Mouse (Mus musculus) c-Kit-positive CD71-positive TER-119-positive erythroid progenitor cells, embryonic 14.5 days (primary cell): ENCODE measurements at regions not wholly inside any gene's neighbourhood (a gene's known extent, or its start where the extent isn't known, plus 50 kb on each side); places are given as distances from the start of the nearest gene placed in this dataset.
"Not testable (repeated sequence)": the region's sequence is repeated elsewhere in the genome, so short reads cannot be mapped to it uniquely, and the experiment has no call there.

Experiments used
- DNase-seq: peaks from one replicate; pipeline ENCODE4 v3.0.0-alpha.2; 2013; ENCODE audit warnings: low spot score

GRCm38 (mm10) chr5:42884251-42884650 lies 348.7 kb upstream of the Cpeb2 start:
- no peak for DNase-seq

DNA sequence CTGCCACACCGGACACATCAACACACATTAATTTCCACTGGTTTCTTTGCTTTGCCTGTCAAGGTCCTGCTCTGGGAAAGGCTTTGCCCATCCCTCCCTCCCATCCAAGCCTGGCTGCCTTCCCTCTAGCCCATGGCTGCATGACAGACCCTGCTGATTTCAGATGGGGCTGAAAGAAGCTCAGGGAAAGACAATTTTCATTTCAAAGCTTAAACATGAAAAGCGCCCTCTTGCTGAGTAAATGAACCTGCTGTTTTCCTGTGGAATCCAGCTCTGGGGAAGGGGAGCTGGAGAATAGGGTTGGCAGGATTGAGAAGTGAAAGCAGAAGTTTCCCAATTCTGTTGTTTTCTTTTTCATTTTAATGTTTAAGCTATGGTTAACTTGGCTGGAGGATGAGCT lies 341.1 kb upstream of the Cpeb2 start:
- no peak for DNase-seq

GRCm38 (mm10) chr5:42906136-42906535 lies 326.8 kb upstream of the Cpeb2 start:
- DNase-seq, result no peak

- no peak for DNase-seq
Measured at GRCm38 (mm10) chr5:42919328-42919727, 313.6 kb upstream of the Cpeb2 start.

GRCm38 (mm10) chr5:42932106-42932505 lies 300.9 kb upstream of the Cpeb2 start:
- no peak for DNase-seq

- DNase-seq, result no peak
Measured at GRCm38 (mm10) chr5:42959296-42959862, 273.6 kb upstream of the Cpeb2 start.

DNA sequence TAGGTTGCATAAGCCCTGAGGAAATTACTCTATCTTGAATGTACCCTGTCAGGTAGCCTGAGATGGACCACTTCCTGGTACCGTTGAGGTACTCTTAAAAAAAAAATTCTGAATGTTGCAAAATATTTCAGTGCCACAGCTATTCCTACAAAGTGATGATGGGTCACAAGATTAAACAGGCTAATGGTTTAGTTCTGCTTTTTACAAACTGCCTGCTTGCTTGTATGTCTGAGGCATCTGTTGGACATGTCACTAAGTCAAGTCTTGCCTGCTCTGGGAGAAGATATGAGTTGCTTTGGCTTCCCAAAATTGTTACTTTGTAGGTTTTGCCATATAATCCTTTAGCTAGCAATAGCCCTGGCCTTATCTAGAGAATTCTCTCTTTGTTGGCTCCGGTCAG lies 266.0 kb upstream of the Cpeb2 start:
- DNase-seq, result not testable (repeated sequence)

DNA sequence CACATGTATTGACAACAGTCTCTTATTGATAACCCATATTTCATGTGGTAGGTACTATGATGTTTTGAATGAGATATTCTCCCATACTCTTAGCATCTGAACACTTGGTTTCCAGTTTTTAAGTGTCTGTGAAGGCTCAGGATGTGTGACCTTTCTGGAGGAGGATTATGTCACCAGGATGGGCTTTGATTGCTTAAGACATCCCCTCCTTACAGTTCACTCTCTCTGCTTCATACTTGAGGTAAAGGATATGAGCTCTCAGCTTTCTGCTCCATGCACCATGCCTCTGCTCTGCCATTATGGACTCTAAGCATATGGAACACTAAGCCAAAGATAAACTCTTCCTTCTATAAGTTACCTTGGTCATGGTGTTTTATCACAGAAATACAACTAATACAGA lies 263.8 kb upstream of the Cpeb2 start:
- DNase-seq, result no peak

- no peak for DNase-seq
Measured at GRCm38 (mm10) chr5:42969621-42970020, 263.3 kb upstream of the Cpeb2 start.

DNA sequence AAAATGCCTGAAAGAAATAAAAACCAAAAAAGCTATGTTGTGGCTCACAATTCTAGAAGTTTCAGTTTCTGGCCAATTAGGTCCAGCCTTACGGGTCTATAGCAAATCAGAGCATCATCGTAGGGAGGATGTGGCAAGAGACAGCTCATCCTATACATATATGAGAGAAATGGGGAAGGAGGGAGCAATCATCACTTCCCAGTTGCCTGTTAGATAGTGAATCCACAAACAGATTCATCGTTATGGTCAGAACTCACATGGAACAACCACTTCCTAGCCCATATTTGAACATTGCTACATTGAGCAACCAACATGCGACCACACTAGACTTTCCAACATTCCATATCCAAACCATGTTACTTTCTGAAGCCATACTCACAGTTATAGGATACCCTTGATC lies 255.9 kb upstream of the Cpeb2 start:
- no peak for DNase-seq

GRCm38 (mm10) chr5:42980946-42981650 lies 251.9 kb upstream of the Cpeb2 start:
- no peak for DNase-seq

DNA sequence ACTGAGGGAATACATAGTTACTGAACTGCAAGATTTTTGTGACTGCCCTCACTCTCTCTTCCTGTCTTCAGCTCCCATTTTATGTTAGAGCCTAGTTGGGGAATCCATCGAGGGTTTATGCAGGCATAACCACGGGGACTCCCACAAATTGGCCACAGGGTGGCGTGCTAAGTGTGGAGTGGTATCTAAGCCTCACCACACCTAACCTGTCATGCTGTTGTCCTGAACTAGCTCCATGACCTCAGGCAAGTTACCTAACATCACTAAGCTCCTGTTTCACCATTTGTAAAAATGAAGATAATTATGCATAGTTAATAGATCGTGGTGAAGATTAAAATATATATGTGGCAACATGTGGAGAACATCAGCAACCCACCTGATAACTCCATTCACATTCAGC lies 246.8 kb upstream of the Cpeb2 start:
- DNase-seq, result no peak

DNA sequence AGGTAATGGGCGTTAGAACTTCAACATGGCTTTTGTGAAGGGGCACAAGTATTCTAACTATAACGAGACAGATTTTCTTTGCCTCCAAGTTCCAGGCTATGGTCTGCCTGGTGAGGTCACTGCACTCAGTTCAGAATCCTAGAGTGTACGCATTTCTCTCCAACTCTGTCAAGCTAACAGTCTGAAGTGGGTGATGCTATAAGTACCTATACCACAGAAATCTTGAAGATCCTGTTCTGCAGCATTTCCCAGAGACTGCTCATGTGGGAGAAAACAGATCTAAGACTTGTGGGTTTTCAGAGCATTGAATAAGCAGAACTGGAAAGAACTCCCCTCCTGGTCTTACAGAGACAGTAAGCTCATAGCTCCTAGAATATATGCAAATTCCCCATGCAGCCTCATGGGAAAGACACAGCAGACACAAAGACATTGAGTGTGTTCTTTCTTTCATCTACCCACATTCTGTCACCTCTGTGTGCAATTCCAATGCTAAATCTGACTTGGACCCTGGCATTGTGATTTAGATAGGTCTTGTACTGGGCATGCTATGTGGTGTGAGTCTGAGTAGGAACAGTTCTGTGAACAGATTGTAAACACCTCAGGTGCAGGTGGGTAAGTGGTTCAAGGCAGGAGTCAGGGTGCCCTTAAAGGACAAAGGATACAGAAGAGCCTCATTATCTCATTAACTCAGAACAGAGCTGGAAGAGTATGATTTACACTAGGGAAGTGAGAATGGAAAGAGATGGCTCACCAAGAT lies 245.1 kb upstream of the Cpeb2 start:
- DNase-seq, result no peak

DNA sequence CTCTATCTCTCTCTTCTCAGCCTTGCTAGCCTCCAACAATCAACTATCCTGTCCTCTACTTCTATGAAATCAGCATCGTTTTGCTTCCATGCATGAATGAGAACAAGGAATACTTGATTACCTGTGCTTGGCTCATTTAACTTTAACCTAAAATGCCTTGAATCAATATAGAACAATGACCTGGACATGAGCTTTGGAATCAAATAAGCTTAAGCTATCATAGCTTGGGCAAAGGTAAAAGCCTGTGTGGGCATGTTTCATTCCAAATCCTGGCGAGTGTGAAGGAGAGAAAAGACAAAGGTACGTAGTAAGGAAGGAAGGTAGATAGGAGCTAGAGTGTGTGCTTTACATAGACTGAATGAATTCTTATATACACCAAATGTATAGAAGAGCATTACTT lies 243.7 kb upstream of the Cpeb2 start:
- no peak for DNase-seq

- no peak for DNase-seq
Measured at GRCm38 (mm10) chr5:43024006-43024593, 208.9 kb upstream of the Cpeb2 start.

GRCm38 (mm10) chr5:43031285-43031684 lies 201.7 kb upstream of the Cpeb2 start:
- DNase-seq, result no peak

DNA sequence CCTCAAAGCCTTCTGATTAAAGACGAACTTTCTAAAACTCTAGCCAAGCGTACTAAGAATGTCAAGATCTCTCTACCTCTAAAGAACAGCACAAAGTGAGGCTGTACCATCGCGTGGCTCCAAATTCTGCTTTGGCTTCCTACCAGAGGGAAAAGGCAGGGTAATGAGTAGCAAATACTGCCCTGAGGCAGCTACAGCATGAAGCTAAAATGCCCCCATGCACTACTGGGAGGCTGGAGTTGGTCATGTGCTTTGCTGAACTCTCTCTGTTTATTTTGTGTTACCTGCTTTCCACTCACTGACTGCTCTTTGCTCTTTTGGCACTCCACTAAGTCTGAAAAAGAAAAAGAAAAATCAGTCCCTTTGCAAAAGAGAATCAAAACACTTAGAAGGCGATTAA lies 201.1 kb upstream of the Cpeb2 start:
- no peak for DNase-seq

DNA sequence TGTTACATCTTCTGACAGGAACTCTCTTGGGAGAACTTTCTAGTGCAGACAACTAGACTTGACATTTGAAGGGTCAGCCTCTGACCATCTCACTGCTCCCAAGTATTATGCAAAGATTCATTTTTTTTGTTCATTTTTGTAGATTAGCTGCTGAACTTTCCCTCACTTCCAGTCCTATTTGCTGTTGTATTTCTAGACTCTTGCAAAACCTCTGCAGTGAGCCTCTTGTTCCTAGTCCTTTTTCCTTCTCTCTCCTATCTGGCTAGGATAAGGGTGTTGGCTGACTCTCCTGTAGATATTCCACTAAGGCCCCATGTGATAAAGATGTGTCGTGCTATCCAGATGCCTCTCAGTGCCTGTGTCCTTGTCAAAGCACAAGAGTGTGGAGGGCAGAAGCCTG lies 198.5 kb upstream of the Cpeb2 start:
- DNase-seq, result no peak

DNA sequence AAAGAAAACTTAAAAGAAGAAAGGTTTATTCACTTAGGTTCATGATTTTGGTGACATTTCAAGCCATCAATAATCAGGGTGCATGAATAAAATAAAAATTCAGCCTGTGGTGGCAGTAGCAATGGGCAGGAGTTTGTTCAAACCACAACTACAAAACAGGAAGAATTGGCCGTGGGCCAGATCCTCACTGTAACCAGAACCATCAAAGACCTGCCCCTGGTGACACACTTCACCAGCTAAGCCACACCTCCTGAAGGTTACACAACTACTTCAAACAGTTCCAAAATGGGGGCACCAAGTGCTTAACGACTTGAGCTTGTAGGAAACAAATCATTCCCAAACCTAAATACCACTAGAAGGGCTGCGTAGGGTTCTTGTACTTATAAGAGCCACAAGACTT lies 195.4 kb upstream of the Cpeb2 start:
- no peak for DNase-seq

DNA sequence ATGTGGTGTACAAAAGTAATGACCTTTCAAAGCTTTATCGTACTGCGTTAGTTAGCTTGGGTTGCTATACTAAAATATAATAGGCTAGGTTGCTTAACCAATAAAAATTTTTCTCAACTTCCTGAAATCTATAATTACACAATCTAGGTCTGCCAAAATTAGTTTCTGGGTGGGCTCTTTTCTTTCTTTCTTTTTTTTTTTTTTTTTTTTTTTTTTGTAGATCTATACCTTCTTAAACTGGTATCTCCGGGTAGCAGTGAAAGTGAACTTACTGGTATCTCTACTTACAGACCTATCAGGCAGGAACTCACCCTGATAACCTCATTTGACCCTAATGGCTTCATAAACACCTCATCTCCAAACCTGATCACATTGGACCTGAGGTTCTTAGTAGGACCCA lies 193.4 kb upstream of the Cpeb2 start:
- DNase-seq, result no peak

GRCm38 (mm10) chr5:43042585-43042984 lies 190.4 kb upstream of the Cpeb2 start:
- no peak for DNase-seq

- no peak for DNase-seq
Measured at GRCm38 (mm10) chr5:43045860-43046259, 187.1 kb upstream of the Cpeb2 start.

GRCm38 (mm10) chr5:43047316-43047715 lies 185.7 kb upstream of the Cpeb2 start:
- DNase-seq, result no peak
